Mouse (Mus musculus): ENCODE results near the gene Pkp4.

Gene Pkp4

DNA sequence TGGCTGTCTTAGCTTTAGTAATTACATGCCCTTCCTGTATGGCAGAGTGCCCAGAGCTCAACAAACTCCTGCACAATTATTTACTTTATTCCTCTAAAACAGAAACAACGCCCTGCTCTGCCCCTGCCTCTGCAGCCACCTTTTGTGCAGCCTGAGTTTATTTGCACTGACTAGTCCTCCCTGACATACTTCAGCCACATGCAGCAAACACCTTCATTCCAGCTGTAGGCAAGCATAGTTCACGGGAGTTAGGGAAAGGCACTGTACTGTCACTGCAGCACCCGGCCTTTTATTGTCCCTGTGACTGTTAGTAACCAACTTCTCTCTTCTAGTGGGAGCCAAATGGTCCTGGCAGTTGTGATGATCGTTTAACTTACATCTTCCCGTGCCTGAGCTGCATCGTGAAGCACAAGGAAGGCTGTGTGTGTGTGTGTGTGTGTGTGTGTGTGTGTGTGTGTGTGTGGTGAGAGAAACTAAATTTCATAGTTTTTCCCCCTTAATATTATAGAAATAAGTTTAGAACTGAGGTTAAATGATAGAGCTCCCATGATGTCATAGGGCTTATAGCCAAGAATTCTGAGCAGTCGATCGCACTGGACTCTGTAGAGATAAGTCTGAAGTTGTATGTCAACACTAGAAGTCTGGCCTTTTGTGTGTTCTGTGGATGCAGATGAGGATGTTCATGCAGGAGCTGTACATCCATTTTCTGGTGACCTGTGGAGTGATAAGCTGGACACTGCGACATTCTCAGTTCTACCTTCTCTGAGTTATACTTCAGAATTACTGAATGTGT, 59.5 kb downstream of the Pkp4 start:
- in situ Hi-C loops (cut with MseI, MboI), result no loop called here

DNA sequence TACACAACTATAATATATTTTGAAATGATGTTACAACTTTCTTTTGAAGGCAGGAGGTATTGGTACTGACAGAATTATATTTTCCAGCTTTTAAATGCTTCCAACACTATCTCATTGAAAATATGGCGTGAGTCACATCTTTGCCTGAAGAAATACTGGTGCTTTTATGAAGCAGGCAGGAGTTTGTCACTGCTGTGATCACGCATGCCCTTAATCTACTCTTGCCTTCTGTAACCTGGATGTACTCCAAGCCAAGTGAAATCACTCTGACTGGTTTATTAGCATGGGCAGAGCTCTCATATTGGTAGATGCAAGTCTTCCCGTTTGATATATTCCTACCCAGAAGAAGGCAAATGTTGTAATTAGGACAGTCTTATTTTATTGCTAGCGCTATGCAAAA, 65.7 kb downstream of the Pkp4 start:
- in situ Hi-C loops (cut with MseI, MboI), result no loop called here

DNA sequence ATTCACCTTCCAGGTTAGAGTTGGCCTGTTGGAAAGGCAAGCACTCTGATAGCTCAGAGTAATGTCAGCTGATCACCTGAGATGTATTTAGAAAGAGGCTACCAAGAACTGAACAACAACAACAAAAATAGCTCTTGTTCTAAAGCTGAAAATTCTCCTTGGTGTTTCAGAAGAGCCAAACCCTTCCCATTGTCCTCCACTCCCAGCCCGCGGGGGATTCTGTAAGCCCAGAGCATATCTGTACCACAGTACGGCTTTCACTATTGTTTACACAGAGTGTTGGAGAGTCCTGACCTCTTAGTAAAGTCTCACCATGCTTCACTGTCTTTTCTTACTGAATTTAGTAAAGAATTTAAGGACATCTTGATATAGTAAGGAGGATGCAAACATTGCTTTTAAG, 66.4 kb downstream of the Pkp4 start:
- in situ Hi-C loops (cut with MseI, MboI), result no loop called here

DNA sequence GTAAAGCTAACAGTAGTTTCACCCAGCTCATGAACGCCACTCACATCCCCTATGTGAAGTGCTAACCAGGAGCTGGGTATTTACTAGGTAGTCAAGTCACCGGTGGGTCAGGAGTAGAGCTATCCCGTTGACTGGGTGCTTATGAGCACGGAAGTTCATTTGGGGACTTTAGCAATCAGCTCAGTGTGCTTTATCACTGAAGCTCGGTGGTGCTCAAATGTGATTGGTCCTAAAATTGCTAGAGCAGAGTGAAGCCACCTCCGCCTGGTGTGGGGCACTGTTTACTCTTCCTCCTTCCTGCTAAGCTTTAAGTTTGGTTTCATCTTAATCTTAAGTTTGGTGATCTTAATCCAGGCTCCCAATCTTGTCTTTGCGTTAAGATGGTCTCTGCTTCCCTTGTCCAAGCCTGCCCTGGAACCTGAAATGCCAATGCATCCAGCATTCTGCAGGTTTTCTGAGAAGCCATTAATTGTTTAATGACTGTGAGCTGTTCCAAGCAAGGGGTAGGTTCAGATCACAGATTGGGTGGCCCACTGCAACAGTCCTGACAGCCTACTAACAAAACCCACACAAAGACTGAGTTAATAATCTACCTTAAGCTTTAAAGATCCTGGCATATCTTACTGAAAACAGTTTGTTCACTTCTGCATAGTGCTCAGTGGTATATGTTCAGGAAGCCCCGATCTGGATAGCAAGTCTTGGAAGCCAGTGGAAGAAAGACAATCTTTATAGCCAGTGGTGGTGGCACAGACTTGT, 67.0 kb downstream of the Pkp4 start:
- in situ Hi-C loops (cut with MseI, MboI), result no loop called here

DNA sequence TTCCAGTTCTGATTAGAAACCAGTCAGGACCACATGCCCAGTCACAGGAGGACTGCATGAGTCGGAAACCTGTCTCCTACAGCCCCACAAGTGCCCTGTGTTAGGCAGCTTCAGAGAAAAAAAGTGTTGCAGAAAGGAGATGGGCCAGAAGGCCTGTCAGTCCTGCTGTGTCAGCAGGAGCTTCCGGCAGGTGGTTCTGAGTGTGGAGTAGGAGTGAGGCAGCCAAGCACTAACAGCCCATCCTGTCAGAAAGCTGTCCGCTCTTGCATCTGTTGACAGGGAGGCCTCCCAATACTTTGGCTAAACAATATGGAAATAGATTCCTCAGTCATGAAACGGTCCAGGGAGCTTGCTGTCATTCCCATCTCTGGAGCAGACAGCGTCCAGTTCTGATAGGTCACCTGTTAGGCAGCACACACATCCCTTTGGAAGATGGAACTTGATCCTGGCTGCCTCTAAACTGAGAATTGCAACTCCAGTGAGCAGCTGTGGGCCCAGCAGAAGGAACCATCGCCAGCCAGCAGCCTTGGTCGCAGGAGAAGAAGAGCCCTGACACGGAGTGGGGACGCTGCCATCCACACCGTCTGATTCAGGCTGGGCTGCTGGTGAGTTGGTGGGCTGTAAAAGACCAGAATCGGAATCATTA, 68.7 kb downstream of the Pkp4 start:
- in situ Hi-C loops (cut with MseI, MboI), result no loop called here

DNA sequence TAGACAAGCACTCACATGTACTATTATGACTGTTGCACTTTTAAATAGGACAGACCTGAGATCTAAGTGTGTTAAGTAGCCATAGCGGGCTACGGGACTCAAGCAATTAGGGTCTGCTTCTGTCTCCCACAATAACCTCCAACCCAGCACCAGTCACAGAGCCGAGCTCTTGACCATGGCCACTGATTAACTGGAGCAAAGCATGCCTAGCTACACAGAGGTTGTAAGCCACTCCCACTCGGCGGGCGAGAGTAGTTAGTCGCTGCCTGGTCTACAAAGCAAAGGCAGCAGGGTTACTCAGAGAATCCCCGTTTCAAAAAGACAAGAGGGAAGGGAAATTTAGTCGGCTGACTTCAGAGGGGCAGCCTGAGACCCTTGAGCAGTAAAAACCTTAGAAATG, 70.0 kb downstream of the Pkp4 start:
- in situ Hi-C loops (cut with MseI, MboI), result no loop called here

DNA sequence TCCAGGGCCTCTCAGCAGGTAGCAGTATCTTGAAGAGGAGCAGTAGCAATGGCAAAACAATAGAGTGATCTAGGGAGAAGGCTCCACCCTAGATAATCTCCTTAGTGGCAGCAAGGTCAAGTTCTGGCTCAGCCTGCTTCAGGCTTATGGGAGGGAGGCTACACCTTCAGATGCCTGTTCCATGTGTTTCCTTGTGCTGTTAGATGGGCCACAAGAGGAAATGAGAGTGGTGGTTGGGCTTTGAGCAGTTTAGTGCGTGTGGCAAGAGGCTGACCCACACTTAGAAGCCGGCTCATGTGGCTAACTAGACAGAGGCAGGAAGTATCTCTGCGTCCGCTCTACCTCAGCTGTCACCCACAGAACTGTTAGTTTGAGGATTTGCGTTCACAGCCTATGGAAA, 70.9 kb downstream of the Pkp4 start:
- in situ Hi-C loops (cut with MseI, MboI), result no loop called here

DNA sequence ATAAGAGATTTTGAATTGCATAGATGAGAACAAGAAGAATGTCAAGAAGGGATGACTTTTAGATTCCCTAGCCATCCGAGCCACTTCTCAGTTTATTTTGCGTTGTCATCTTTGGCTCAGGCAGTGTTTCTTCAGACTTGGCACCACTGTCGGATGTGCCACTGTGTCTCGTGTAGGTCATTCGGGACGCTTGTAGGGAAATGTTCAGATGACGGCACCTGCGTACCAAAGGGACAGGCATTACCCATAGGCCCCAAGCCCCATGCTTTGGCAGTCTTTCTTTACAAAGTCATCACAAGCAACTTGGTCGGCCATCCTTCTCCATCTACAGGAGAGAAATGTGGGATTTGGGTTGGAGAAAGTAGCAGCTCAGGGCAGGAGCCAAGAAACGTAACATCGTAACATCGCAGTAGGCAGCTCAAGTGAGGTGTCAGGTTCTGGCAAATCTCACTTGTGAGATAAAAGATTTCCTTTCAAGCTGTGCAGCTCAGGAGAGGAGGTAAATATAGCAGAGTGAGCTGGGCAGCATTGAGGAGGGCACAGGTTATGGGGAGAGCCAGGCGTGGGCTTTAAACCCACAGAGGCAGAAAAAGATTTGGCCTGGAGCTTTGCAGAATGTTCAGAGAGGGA, 72.8 kb downstream of the Pkp4 start:
- in situ Hi-C loops (cut with MseI, MboI), result no loop called here

DNA sequence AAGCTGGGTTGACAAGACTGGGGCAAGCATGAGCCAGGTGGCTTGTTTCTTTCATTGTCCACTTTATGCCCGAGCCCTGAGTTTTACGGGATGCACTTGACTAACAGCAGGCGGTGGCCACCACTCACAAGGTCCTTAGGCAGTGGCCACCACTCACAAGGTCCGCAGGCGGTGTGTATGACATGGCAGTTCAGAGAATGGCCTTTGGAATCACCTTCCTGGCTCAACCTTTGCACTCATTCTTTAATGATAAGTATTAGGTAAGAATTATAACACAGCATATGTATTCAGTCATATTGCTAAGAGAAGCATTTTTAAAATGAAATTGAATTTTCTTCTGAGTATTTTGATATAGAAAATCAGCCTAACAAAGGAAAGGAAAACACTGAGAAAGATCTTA, 73.3 kb downstream of the Pkp4 start:
- in situ Hi-C loops (cut with MseI, MboI), result no loop called here

DNA sequence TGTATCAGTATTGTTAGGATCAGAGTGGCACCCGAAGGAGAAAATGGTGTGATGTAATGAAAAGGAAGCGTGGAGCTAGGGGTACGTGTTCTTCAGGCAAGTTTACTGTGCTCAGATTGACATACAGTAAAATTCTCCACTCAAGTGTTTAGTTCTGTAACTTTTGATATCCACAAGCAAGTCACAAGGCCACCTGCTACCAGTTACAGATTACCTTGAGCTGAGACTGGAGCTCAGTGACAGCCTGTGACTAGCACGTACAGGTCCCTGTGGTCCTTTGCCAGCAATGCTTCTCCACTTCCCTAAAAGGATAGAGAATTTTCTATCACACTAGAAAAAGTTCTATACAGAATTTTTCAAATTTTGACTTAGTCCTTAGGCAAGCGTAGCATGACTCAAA, 73.9 kb downstream of the Pkp4 start:
- in situ Hi-C loops (cut with MseI, MboI), result no loop called here

DNA sequence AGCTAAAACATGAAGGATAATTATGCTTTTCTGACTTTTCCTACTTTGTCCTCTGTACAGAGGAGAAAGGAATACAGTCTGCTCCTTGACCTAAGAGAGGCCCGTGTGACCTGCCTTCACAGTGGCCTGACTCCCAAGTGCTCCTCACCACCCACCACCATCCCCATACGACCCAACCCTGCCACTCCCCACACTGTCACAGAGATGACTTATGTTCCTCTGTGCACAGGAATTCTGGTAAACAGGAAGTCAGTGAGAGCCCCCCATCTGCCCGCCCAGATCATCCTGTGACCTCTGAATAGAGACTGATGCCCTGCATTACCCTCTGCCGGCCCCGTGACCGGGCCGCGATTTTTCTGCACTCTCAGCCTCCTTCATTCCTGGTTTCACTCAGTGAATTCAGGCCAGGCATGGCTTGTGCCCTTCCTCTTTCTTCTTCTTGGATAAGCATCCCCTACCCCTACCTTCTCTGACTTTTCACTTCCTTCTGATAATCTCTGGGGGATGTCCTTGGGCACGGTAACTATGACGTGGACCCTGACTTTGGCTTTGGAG, 79.3 kb downstream of the Pkp4 start:
- in situ Hi-C loops (cut with MseI, MboI), result no loop called here

DNA sequence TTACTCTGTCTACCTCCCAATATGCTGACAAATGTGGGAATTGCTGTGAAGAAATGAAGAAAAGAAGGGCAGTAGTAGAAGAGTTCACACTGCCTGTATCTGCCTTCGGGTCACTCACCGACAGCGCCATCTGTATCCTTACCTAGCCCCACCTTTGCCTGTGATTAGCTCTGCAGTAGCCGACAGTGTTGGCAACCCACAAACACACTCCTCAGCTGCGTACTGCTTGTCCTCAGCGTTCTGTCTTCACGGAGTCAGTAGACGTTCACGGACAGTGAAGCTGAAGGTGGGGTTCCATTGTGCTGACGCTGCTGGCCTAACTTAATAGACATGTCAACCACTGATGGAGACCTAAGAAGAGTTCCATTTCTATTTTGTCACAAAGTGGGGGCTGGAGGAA, 81.5 kb downstream of the Pkp4 start:
- in situ Hi-C loops (cut with MseI, MboI), result no loop called here

DNA sequence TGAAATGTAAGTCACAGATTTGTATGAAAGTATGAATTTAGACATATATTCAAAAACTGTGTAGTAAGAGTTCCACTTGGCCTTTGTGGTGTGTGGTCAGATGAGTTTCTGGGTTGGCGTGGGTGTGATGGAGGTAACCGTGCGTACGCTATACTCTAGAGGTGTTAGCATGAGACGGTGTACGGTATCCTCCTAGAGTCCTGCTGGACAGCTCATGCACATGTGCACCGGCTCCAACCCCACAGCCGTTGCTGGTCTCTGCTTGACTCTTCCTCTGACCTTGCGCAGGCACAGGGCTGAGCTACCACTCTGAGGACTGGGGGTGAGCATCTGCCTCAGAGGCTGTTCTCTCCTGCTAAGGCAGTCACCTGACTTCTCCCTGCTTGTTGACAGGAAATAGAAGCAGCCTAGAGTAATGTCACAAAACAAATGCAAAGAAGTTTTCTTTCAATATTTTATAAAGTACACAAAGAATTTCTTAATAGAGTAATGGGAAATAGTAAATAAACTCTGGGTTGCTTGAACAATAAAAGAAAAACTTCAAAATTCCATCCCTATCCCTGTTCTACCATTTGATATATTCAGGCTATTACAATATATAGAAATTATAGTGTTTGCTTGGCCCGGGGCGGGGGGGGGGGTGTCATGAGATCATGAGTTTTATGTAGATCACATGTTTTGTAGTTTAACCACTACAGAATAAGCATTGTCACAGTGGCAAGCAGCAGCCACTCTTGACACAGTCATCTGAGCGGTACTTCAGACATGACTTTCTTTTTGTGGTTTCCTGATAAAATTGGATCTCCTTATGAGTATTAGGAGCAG, 83.8 kb downstream of the Pkp4 start:
- in situ Hi-C loops (cut with MseI, MboI), result no loop called here

DNA sequence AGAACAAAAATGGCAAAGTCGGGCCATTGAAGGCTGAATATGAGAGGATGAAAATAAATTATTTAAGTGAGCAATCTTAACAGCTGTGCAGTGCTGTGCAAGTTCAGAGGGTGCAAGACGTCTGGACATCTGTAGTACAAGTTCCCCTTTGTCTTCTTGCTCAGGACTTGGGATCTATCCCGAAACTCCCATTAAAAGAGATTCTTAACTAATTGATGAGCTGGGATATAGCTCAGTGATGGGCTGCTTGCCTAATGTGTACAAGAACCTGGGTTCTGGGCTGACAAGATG, 84.4 kb downstream of the Pkp4 start:
- in situ Hi-C loops (cut with MseI, MboI), result no loop called here

DNA sequence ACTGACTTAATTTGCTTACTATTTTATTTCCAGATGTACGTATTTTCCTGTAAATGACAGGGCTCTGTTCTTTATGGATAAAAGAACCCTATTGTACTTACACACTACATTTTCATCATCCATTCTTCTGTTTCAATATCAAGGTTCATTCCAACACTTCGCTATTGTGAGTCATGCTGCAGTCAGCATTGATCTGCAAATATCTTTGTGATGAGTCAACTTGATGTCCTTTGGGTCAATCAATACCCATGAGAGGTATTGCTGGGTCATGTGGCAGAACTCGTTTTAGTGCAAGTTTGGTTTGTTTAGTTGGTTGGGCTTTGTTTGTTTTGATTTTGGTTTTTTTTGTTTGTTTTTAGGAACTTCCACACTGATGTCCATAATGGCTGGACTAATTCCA, 88.2 kb downstream of the Pkp4 start:
- in situ Hi-C loops (cut with MseI, MboI), result no loop called here

DNA sequence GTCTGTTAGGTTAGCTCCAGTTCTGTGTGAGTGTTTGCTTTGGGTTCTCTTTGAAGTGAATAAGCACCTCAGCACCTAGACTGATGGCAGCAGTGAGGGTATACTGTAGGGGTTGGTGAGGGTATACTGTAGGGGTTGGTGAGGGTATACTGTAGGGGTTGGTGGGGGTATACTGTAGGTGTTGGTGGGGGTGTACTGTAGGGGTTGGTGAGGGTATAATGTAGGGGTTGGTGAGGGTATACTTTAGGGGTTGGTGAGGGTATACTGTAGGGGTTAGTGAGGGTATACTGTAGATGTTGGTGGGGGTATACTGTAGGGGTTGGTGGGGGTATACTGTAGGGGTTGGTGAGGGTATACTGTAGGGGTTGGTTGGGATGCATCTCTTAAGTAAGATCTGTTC, 92.2 kb downstream of the Pkp4 start:
- in situ Hi-C loops (cut with MseI, MboI), result no loop called here

DNA sequence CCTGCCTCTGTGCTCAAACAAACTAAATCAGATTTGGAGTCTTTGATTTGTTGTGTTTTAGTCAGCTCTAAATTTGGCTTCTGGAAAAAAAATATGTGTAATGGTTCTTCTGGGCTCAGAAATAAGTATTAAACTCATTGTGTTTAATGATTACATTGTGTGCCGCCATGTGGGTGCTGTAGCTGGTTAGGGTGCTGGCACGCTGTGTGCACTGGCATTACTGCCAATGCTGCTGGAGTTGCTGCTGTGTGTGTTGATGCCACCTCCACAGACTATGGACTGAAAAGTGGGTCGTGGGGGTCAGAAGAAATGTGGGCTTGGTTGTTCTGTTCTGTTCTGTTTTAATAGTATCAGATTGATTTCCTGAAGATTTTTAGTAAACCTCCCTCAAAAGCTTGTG, 92.8 kb downstream of the Pkp4 start:
- in situ Hi-C loops (cut with MseI, MboI), result no loop called here

DNA sequence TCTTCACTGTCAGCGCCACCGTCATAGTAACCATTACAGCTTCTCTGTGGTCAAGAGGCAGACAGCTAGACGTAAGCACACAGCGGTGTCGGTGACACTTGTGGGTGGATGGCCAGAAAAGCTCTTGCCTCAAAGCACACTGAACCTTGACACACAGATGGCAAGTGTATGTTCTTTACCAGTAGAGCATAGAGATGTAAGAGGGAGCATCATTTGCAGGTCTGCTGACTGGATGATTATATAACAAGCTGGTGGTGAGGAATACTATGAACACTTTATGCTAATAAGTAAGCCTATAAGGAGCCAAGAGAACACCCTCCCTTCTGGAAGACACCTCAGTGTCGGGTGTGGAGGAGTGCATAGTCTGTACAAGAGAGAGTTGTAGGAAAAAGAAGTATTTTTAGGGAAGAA, 98.2 kb downstream of the Pkp4 start:
- in situ Hi-C loops (cut with MseI, MboI), result no loop called here

DNA sequence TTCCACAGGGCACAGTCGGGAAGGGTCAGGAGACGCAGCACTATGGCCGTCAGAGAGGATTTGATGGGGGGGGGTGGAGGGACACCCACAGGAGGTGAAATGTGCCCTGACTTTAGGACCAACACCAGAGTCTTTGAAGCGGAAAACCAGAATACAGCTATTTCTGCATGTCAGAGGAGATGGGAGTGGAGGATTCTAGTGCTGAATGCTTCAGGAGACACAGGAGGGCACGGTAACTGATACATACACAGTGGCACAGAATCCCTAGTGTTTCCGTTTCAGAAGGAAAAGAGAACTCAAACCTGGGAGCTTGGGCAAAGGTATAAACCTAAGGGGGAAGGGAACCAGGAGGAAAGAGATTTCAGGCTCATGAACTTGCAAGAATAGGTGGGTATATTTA, 98.7 kb downstream of the Pkp4 start:
- in situ Hi-C loops (cut with MseI, MboI), result no loop called here

DNA sequence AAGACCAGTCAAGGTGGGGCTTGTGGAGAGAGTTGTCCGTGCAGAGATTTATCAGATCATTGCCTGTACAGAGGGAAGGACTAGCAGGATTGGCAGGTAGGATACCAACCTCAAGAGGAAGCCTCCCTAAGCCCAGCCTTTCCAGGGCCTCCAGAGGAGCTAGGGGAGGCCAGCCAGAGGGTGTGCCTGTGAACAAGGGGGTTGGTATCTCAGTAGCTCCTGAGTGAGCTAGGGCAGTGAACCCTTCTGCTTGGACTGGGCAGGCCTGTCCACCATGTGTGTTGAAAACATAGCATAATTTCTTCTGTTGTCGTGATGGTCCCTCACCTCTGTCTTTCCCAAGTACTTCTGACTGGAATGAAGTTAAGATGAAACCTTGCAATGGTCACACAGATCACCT, 100.6 kb downstream of the Pkp4 start:
- in situ Hi-C loops (cut with MseI, MboI), result no loop called here

DNA sequence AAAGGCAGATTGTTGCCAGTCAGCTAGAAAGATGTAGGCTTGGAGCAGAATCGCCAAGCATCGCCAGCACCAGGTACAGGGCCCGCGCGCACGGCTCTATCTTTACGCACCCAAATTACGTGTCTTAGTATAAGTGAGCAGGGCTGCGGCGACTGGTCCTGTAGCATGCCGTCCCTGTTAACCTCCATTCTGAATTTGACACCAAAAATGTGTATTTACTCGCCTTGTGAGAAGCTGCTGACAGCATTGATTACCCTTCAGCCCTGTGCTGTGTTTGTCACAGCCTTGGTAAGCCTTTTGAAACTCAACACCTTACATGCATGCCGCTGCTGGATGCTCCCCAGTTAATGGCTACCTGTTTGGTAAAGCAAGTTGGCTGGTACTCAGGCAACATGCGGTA, 105.8 kb downstream of the Pkp4 start:
- in situ Hi-C loops (cut with MseI, MboI), result no loop called here

DNA sequence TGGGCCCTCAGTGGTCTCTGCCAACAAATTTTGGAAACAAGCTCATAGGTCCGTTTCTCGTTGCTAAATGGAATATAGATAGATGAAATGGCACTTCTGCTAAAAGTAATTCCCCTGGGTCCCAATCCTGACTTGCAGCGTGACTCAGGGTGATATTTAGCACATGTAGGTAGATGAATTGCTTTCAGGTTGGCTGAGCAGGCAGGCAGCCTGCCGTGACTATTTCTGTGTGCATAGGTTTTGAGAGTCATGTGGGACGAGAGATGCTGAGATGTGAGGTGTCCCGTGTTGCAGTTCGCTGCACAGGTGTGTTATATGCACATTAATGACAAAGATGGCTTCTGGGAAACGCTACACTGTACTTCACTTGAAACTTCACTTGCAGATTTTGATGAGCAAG, 111.2 kb downstream of the Pkp4 start:
- in situ Hi-C loops (cut with MseI, MboI), result no loop called here
